Mouse (Mus musculus): ENCODE data around the gene Rgs7bp.
A peak's percentile ranks its signal among the peaks of the same experiment; 100 is the strongest.

The Rgs7bp gene

DNA sequence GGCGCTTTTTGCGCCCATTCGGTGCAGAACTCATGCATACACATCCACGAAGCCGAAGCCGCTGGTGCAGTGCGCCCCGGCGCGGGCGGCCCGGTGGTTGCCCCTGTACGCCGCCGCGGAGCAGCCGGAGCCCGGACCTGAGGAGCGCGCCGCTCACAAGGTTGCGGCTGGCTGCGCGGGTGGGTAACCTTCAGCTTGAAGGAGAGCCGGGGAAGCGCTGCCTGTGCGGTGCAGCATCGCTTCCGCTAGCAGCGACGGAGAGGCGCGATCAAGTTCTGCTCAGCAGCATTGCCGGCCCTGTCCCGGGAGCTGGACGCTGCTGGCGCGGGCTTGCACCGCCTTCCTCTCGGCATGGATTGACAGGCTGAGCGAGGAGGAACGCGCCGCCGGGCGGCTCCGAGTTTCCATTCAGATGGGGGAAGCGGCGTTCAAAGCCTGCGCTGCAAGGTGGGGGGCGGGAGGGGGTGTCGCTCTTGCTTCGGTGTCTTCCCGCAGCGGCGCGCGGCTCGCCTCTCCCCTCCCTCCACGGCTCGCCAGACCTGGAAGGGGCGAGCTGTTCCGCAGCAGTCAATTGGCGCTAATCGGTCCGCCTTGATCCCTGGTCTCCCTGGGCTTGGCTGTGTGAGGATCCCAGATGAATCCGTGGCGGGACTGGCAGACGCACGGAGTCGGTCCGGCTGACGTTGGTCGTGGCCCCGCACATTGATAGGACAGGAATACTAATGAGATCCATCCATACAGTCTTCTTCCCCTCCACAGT, at the start of gene Rgs7bp:
Rgs7bp (minus strand) TSS at position 750 of the 760 bp plus-strand sequence.
- peak; percentile 77 to 86 for DNase-seq

DNA sequence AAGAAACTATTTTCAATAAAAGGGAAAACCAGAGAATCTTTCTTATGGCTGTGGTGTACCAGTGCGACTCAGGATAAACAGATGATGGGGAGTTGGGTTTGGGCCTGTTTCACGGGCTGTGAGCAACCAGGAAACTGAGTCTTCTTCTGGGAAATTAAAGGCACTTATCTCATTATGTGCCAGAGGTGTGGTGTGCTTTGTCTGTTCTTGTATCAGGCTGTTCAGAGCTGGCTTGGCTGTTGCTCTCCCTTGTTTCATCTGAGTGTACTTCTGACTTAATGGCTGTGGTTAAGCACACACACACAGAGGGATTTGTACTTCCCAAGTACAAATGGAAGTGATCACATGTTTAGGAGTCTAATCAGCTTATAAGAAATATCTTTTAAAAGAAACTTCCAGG, 49.7 kb upstream of the Rgs7bp start:
- no peak for DNase-seq

DNA sequence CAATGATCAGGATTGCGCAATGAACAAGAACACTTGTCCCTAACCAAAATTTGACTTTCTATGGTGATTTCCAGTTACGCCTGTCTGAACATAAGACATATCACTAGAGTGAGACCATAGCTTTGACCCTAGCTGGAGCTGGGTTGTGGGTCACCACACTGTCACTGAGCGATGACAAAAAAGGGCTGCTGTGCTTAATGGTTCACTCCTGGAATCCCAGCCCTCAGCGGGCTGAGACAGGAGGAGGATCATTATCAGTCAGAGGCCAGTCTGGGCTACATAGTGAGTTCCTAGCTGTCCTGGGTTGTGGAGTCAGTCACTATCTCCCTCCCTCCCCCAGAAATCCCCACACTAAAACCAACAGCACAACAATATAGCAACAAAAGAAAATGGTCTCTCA, 46.0 kb upstream of the Rgs7bp start:
- no peak for DNase-seq

DNA sequence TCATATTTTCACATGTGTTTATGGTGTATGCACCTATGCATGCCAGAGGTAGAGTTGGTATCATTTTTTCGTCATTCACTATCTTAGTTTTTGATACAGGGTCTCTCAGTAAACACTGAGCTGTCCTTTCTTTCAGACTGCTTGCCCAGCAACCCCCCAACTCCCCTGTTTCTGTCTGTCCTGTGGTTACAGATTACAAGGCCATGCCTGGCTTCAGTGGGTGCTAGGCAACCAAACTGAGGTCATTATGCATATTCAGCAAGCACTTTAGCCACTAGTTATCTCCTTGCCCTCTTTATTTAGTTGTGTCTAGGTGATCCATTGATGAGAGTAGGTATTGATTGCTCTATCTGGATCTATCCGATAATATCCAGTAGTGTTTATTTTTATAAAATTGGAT, 41.6 kb upstream of the Rgs7bp start:
- DNase-seq, result no peak

DNA sequence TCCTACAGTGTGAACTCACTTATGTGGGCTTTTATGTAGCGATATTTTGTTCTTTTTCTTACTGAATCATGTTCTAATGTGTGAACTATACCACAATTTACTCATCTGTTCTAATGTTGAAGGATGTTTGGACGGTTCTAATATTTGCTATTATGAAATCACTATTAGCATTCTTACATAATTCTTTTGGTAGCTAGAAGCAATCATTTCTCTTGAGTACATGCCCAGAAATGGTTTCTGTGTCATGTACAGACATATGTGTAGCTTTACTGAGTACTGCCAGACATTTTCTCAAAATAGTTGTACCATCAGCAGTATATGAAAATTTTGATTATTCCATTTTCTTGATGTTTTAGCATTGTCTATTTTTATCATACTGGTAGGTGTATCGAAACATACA, 34.5 kb upstream of the Rgs7bp start:
- no peak for DNase-seq

DNA sequence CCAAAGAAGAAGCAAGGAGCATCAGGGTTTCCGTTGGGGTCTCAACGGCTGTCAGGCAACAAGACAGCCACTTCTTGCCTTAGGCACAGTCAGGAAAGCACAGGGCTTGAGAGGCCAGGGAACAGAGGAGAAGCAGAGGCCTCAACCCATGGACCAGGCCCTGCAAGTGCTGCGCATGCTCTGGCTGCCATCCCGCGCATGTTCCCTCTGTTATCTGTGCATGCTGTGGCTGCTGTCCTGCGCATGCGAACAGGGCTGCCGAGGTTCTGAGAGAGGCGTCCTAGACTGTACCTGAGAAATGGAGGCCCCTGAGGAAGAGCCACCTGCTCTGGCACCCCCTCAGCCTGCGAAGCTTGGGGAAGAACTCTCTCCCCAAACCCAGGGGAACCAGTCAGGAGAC, 27.1 kb upstream of the Rgs7bp start, which contains the start of gene 4933425L06Rik:
4933425L06Rik (plus strand) TSS at position 261 of the 400 bp plus-strand sequence.
- no peak for DNase-seq

- no peak for DNase-seq
Measured at GRCm38 (mm10) chr13:105066890-105067845, 12.4 kb upstream of the Rgs7bp start.

GRCm38 (mm10) chr13:105066119-105066518, 11.4 kb upstream of the Rgs7bp start:
- no peak for DNase-seq

DNA sequence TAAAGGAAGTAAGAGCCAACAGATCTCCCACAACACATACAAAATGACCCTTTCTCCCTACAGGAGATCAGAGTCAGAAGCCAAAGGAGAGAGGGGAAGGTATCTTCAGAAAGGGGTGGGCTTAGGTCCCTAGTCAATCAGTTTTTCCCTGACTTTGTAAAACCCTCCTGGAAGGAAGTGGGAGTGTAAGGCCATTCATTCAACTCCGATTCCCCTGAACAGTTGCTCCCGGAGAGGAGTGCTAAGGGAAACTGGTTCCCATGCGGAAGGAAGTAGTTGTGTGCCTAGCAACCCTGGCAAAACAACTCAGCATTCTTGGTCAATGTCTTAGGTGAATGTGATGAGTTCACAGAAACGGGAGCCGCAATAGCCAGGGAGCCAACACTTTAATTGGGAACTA, 644 bp upstream of the Rgs7bp start:
- no peak for DNase-seq

DNA sequence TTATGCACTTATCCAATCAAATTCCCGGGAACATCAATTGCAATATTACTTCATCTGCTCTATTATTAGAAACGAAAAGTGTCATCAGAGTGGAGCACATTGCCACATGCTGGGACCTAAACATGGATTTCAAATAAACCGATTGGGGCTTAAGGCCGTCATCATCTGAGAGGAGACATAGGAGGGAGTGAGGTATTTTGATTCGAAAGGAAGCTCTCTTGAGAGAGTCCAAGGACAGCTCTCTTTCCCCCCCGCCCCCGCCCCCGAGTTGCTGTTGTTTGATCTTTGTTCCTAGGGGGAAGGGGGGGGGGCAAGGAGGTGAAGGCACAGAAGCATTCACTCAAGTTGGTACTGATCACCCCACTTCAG, 195 bp upstream of the Rgs7bp start:
- no peak for DNase-seq

GRCm38 (mm10) chr13:105053618-105054017, 1.1 kb downstream of the Rgs7bp start:
- peak; percentile 50 to 63 for DNase-seq

DNA sequence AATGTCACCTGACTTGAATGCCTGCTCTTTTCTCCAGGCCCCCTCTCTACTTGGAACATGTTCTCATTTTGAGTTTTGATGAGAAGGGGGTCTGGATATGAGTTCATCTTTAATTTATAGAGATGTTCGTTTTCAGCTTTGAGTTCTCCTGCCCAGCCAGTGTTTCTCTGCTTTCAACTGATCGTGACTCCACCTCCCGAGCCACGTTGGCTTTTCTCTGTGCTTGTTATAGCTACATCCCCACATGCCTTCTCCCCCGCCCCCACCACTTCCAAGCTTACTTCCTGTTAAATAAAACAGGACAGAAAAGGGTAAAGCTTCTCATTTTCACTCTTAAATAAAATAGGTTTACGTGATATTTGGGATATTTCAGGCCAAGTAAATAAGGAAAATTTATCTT, 3.3 kb downstream of the Rgs7bp start:
- DNase-seq, result peak in 1 of 2 experiments; percentile 33

DNA sequence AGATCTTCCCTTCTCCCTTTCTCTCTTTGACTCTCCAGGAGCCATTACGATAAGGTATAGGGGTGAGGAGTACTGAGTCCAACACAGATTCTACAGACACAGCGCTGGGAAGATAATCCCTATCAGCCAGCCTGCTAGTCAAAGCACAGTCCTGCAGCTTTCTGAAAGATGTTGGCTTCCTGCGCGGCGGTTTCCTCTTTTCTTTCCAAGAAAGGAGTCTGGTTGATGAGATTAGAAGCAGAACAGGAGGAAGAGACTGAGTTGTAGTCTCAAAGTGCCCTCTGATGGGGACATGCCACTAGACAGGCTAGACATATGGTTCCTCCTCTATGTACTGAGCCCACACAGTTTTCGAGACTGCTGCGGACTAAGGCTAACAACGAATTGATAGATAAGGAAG, 6.1 kb downstream of the Rgs7bp start:
- DNase-seq, result peak; percentile 56 to 65

- peak in 1 of 2 experiments; percentile 49 for DNase-seq
Measured at GRCm38 (mm10) chr13:105047377-105047776, 7.4 kb downstream of the Rgs7bp start.

DNA sequence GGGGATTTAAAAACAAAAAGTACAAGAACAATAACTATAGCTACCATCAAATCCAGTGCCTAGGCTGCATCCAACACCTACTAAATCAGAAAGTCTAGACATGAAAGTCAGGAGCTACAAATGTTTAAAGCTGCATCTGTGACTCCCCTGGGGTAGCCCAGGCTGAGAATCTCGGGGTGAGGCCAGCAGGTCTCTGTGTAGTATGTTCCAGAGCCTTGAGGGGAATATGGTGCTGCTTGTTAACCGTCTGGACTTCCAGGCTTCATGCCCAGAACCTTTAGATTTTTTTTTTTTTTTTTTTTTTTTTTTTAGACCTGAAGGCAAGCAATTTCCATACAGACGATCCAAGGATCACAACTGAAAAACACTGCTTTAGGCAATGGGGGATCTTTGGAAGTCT, 10.8 kb downstream of the Rgs7bp start:
- peak in 1 of 2 experiments; percentile 48 for DNase-seq

- DNase-seq, result no peak
Measured at GRCm38 (mm10) chr13:105038334-105038733, 16.4 kb downstream of the Rgs7bp start.

GRCm38 (mm10) chr13:105037816-105038215, 16.9 kb downstream of the Rgs7bp start:
- DNase-seq, result no peak

DNA sequence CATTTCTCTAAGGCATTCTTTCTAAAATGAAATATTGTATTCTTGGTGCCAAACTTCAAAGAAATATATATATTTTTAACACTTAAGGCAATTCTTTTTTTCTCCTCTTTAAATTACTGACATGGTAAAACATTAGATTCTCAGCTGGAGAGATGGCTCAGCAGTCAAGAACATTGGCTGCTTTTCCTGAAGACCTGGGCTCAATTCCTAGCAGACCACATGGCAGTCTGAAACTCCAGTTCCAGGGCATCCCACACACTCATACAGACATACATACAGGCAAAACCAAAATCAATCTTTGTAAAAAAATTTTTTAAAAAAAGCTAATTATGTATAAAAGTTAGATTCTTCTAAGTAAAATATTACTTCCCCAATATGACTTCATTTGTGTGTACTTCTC, 22.8 kb downstream of the Rgs7bp start:
- DNase-seq, result peak in 1 of 2 experiments; percentile 43

GRCm38 (mm10) chr13:105028276-105028675, 26.5 kb downstream of the Rgs7bp start:
- peak in 1 of 2 experiments; percentile 27 for DNase-seq

- DNase-seq, result no peak
Measured at GRCm38 (mm10) chr13:105016577-105016976, 38.2 kb downstream of the Rgs7bp start.

DNA sequence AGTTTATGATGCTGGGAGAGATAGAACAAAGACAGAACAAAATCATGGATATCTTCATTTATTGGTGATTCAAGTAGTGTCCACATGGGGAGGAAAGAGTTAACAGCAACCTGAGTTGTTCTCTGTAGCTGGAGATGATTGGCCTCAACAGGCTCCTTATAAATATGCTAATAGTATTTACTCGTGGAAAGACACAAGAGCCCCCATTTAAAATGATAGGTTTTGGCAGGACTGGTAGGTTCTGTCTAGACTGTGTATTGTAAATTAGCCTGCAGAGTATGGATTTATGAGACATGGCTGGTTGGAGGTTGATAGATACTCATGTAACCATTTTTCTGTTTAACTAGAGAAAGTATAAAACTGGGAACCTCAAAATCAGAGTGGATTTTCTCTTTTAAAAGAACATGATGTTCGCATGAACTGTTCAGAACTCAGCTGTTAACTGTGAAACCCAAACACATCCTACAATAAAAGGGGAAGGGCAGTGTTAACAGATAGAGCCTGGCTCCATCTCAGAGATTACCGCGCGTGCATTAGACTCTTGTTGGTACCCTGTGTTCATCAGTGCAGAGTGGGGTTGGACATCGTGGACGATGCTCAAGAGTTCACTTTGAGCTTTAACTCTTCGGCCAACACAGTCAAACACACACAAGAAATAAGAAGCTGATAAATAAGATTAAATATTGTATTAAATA, 38.9 kb downstream of the Rgs7bp start:
- DNase-seq, result no peak

DNA sequence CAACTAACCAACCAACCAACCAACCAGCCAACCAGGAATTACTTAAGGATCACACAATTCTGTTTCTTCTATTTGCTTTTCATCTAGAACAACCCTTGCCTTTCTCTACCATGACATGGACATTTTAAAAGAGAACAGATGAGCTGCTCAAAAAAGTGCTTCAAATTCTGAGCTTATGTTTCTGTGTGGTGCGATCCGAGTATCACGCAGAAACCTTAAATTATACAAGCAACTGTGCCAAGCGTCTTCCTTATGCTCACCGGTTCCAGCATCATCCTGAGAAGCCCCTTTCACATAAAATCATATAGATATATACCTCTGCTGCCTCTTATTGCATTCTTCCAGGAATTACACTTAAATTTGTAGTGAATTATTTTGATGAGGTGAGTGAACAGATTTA, 43.4 kb downstream of the Rgs7bp start:
- DNase-seq, result no peak

- DNase-seq, result no peak
Measured at GRCm38 (mm10) chr13:105008891-105009290, 45.8 kb downstream of the Rgs7bp start.
